Mouse (Mus musculus): ENCODE data around the gene Phf12. TPM values are rescaled to one million over a fixed set of nuclear protein-coding genes. Genes with fewer than 3 reads are reported as not detected.
"Not testable (repeated sequence)": the region's sequence is repeated elsewhere in the genome, so short reads cannot be mapped to it uniquely, and the experiment has no call there.

The Phf12 gene
- total RNA-seq, 2 experiments from 2014 or later, result 27.2 to 45.7 TPM

DNA sequence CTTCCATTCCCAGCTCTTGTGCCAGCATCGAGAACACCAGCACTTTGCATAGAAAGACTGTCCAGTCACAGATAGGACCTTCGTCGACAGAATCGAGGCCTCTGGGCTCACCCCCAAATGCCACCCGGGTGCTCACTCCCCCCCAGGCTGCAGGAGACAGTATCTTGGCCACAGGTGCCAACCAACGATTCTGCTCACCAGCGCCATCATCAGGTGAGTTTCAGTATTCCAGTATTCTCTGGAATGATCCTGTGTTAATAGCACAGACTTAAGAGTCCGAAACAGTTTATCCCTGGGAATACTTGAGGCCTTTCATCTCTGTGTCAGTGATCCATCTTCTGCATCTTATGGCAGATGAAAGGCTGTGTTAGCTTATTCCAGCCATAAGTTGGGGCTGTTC lies 41.1 kb downstream of the Phf12 start:
- peak; percentile 56; the same call in 1 of the 2 replicates for ATAC-seq (replicated peaks; ENCODE audit: low FRiP score, poor library complexity, severe bottlenecking)

DNA sequence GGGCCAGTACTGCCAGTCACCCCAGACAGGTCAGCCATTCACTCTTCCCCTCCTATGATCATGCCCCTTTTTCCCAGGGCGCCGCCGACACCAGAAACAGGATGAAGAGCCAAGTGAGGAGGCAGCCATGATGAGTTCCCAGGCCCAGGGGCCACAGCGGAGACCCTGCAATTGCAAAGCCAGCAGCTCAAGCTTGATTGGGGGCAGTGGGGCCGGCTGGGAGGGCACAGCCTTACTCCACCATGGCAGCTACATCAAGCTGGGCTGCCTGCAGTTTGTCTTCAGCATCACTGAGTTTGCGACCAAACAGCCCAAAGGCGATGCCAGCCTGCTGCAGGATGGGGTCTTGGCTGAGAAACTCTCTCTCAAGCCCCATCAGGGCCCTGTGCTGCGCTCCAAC lies 46.7 kb downstream of the Phf12 start:
- no peak for ATAC-seq (replicated peaks; ENCODE audit: low FRiP score, poor library complexity, severe bottlenecking)

DNA sequence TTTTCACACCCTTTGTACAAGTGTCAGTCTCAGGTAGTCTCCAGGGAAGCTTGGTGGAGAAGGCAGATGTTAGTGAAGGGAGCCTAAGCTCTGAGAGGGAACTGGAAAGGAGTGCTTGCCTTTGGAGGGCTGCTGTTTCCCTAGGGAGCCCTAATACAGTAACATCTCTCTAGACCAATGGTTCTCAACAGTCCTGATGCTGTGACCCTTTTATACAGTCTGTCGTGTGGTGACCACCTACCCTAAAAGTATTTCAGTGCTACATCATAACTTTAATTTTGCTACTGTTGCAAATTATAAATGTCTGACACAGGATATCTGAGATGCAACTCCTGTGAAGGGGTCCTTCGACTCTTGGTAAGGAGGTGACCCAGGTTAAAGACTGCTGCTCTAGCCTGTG lies 48.0 kb downstream of the Phf12 start:
- no peak for ATAC-seq (replicated peaks; ENCODE audit: low FRiP score, poor library complexity, severe bottlenecking)

DNA sequence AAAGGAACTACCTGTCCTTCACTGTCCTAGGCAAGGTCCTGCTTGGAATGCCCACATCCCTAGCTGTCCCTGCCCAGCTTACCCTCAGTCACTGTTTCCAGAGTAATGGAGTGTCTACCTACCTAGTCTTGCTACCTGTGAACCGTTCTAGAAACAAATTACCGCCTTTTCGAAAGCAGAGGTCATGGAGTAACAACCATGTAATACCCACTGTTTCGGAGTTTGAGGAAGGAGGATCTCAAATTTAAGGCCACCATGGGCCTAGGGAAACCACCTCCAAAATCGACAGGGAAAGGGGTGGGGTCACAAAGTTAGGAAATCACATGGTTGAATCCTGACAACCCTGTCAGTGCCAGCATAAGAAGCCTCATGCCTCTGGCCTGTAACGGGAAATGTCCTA lies 48.8 kb downstream of the Phf12 start:
- ATAC-seq (replicated peaks; ENCODE audit: low FRiP score, poor library complexity, severe bottlenecking), result peak; percentile 5; the same call in 1 of the 2 replicates

DNA sequence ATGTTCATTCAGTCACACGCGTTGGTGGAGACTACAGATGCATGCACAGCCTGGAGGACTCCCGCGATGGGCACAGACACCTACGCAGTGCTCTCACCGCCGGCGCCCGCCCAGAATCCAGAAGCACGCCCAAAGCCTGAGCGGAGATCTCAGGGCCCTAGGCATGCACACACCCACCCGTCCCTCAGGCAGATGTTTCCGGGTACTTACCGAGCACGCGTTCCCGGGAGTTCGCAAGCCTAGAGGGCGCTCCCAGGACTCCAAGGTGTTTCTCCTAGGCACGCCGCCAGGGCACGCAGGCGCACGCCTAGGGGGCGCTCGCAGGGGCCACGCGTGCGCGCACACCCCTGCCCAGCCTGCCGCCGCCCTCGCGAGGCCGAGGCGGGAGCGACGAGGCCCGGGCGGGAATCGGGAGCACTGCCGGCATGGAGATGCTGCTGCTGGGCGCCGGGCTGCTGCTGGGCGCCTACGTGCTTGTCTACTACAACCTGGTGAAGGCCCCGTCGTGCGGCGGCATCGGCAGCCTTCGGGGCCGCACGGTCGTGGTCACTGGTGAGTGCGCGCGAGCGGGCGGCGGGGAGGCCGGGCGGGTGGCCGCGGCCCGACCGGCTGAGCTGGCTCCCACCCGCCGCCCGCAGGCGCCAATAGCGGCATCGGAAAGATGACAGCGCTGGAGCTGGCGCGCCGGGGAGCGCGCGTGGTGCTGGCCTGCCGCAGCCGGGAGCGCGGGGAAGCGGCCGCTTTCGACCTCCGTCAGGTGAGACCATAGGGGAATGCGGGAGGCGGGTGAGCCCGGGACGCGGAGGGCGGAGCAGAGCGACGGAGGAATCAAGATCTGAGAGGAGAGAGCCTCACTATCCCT lies 49.6 kb downstream of the Phf12 start, which contains the start of gene Dhrs13:
Dhrs13 (plus strand) TSS at position 334 of the 862 bp plus-strand sequence.
- peak; percentile 95 for ATAC-seq (replicated peaks; ENCODE audit: low FRiP score, poor library complexity, severe bottlenecking)

DNA sequence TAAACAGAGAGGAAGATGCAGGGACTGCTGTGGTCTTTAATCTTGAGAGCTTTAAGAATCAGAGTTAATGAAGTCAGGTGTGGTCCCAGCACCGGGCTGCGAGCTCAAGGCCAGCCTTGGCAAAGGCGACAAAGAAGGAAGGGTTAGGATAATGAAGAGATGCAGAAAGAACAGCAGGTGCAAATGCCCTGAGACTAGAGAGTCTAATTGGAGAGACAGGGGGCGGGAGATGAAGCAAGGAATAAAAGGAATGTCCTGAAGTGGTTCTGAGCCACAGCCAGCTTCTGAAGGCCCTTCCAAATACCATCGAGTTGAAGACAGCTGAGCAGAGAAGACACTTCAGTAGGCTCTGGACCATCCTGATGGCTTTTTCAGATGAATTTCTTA lies 50.2 kb downstream of the Phf12 start:
- no peak for ATAC-seq (replicated peaks; ENCODE audit: low FRiP score, poor library complexity, severe bottlenecking)

DNA sequence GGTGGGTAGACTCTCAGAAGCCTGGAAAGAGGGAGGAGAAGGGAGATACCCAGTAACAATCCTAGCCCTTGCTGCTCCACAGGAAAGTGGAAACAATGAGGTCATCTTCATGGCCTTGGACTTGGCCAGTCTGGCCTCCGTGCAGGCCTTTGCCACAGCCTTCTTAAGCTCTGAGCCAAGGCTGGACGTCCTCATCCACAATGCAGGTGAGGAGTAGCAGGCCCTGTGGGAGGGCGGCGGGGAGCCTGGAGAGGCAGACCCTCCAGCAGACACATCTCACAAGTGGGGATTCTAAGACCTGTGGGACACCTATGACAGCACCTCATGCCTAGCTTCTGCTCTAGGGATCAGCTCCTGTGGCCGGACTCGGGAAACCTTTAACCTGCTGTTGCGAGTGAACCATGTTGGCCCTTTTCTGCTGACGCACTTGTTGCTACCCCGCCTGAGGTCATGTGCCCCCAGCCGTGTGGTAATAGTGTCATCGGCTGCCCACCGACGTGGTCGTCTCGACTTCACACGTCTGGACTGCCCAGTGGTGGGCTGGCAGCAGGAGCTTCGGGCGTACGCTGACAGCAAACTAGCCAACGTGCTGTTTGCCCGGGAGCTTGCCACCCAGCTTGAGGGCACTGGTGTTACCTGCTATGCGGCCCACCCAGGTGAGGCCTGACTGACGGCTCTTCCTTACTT lies 51.5 kb downstream of the Phf12 start:
- no peak for ATAC-seq (replicated peaks; ENCODE audit: low FRiP score, poor library complexity, severe bottlenecking)

DNA sequence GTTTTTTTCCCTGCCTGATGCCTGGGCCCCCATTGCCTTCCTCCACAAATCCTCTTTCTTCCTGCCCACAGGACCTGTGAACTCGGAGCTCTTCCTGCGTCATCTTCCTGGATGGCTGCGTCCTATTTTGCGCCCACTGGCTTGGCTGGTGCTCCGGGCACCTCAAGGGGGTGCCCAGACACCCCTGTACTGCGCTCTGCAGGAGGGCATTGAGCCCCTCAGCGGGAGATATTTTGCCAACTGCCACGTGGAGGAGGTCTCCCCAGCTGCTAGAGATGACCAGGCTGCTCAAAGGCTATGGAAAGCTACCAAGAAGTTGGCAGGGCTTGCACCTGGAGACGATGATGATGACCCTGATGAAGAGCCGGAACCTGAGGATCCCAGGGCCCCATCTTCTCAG lies 54.2 kb downstream of the Phf12 start:
- ATAC-seq (replicated peaks; ENCODE audit: low FRiP score, poor library complexity, severe bottlenecking), result no peak

DNA sequence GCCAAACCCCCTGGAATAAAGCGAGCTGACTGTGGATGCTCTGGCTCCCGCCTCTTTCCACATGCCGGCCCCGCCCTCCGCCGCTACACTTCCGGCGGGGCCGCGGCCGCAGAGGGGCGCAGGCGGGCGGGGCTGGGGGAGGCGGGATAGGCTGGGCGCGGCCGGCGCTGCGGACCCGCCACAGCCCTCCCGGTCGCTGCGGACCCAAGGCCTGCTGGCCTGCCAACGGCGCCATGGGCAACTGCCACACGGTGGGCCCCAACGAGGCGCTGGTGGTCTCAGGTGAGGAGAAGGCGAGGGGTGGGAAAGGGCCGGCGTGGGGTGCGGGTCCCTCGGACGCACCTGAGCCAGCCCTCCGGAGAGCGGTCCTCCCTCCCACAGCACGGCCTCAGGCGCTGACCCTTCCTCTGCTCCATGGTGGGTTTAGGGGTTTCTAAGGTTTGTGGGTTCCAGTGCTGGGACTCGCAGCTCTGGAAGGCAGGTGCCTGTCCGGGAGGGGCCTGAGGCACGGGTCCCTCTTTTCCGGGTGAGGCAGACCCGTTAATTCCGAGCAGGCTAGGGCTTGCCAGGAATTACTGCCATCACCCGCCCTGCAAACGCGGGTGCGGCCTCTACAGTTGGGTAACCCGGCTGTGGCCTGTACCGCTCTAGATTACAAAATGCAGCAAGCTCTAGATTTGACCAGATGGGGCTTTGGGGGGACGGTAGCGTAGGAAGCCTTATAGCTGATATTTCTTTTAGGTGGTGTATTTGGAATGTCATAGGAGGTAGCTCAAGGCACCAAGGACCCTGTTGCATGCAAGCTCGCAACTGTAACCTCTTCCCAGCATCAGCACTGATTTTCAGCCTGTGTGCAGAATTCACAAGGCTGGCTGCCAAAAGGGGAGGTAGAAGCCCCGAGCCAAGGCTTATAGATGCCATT lies 55.5 kb downstream of the Phf12 start, which contains the start of gene Flot2:
Flot2 (plus strand) TSS at position 101 of the 922 bp plus-strand sequence.
- peak; percentile 83 for ATAC-seq (replicated peaks; ENCODE audit: low FRiP score, poor library complexity, severe bottlenecking)

DNA sequence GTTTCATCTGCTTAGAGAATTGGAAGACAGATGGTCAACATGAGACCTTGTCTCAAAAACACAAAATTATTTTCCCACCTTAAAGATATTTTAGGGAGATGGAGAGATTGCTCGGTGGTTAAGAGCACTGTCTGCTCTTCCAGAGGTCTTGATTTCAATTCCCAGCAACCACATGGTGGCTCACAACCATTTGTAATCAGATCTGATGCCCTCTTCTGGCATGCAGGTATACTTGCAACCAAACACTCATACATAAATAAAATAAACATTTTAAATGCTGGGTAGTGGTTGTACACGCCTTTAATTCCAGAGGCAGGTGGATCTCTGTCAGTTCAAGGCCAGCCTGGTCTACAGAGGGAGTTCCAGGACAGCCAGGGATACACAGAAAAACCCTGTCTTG lies 58.3 kb downstream of the Phf12 start:
- ATAC-seq (replicated peaks; ENCODE audit: low FRiP score, poor library complexity, severe bottlenecking), result no peak

DNA sequence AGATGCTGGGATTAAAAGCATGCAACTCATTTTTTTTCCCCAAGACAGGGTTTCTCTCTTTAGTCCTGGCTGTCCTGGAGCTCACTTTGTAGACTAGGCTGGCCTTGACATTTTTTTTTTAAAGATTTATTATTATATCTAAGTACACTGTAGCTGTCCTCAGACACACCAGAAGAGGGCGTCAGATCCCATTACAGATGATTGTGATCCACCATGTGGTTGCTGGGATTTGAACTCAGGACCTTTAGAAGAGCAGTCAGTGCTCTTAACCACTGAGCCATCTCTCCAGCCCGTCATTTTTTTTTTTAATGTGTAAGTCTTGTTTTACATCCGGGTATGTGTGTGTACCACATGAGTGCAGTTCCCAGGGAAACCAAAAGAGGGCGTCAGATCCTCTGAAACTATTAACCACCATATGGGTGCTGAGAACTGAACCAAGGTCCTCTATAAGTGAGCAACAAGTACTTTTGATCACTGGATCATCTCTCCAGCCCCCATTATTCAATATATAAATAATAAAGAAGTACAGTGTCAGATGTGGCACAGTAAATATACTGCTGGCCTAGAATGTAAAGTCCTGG lies 59.8 kb downstream of the Phf12 start:
- ATAC-seq (replicated peaks; ENCODE audit: low FRiP score, poor library complexity, severe bottlenecking), result not testable (repeated sequence)

DNA sequence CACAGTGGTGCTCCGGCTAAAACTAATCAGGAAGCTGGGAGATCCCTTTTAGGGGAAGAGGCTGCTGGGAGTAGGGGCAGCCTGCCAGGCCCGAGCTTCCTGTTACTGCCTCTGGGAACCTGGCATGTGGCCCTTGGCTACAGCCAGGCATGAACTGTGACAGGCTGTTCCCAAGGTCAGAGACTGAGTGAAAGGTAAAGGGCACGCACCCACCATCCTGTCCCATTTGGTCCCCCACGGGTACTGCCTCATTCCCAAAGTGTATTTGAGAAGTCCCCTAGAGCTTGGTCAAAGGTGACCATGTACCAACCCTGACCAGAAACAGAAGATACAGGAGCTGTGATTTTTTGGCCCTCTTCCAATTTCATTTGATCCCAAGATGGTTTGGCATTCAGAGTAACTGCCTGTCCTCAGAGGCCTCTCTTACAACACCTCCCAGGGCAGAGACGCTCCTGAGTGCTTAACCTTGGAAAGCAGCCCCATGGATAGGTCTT lies 62.3 kb downstream of the Phf12 start:
- no peak for ATAC-seq (replicated peaks; ENCODE audit: low FRiP score, poor library complexity, severe bottlenecking)

DNA sequence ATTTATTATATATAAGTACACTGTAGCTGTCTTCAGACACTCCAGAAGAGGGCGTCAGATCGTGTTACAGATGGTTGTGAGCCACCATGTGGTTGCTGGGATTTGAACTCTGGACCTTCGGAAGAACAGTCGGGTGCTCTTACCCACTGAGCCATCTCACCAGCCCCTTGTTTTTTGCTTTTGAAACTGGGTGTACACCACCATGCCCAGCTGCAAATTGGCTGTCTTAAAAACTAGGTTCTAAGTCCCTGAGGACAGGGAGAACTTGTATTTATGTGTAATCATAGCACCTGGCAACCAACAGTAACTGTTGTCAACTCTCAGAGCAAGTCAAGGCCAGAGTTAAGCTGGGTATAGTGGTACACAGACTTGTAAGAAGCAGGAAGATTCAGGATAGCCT lies 66.1 kb downstream of the Phf12 start:
- not testable (repeated sequence) for ATAC-seq (replicated peaks; ENCODE audit: low FRiP score, poor library complexity, severe bottlenecking)

DNA sequence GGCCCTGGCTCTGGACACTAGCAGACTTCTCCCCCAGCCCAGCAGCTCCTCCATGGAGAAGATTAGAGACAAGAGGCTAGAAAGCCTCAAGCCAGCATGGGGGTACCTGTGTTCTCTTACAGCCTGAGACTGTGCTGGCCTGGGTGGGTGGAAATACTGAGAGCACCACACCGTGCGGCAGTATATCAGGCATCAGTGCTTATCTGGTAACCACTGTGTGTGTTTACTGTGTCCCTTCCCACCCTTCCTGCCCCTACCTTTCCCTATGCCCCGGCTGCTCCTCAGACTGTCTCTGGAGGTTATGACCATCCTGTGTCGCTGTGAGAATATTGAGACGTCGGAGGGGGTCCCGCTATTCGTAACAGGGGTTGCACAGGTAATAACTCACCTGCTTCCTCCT lies 70.5 kb downstream of the Phf12 start:
- no peak for ATAC-seq (replicated peaks; ENCODE audit: low FRiP score, poor library complexity, severe bottlenecking)

DNA sequence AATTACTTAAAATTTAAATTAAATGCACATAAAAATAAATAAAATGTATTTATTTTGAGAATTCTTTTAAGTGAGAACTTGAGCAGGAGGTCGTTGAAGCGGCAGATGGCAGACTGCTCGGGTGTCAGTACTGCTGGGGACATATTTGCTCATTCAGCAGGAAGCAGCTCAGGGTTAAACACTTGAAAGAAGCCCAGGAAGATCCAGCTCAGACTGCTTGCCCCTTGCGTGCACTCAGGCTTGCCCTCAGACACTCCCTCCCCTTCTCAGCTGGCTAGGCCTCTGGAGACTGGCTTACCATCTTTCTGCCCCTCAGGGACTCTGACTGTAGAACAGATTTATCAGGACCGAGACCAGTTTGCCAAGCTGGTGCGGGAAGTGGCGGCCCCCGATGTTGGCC lies 74.4 kb downstream of the Phf12 start:
- no peak for ATAC-seq (replicated peaks; ENCODE audit: low FRiP score, poor library complexity, severe bottlenecking)

DNA sequence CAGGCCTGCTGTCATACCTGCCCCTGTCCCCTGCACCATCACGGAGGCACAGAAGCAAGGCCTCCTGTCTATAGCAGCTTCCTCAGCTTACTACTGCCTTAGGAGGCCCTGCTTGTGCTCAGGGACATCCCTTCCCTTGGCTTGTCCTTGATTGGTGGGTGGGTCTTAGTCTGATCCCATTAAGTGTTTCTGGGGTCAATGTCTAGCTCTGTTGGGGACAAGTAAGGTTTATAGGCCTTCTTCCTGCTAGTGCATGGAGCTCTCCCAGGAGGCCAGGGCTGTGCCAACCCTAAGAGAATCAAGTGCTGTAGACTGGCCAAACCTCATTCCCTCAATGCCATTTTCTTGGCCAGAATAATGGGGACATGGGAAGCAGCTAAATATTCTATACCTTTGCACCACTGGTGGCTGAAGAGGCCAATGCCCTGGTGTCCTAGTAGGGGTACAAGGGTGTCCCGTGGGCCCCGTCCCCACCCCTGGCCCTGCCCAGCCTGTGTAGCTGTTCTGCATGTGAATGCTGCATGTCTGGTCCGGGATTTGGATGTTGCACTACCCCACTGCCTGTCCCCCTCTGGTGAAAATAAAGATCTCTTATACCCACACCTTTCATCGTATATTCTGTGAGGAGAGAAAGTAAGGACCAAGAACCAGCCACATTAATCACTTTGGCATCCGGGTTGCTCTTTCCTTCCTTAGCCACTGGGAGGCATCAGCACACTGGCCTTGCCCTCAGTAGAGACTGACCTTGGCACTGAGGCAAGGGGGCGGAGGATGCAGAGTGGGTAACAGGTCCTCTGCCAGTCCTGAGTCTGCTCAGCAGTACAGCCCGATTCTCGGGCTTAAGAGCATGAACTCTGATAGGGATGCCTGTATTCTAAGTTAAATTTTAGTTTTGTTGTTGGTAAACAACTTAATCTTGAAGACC lies 77.5 kb downstream of the Phf12 start:
- ATAC-seq (replicated peaks; ENCODE audit: low FRiP score, poor library complexity, severe bottlenecking), result peak; percentile 94

DNA sequence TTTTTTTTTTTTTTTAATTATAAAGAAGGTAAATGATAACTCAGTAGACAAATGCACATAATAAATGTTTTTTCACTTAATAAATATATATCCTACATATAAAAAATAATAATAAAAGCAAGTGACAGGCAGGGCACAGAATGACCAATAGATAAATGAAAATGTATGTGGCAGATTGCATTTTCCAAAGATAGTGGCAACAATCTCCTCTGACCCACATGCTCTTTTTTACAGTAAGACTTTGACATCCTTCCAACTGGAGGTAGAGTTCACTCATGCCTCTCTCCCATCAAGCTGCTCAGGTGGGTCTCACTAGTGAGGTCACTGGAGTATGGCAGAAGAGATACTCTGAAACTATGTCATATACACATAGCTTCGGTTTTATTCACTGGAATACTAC lies 80.0 kb downstream of the Phf12 start:
- ATAC-seq (replicated peaks; ENCODE audit: low FRiP score, poor library complexity, severe bottlenecking), result no peak

DNA sequence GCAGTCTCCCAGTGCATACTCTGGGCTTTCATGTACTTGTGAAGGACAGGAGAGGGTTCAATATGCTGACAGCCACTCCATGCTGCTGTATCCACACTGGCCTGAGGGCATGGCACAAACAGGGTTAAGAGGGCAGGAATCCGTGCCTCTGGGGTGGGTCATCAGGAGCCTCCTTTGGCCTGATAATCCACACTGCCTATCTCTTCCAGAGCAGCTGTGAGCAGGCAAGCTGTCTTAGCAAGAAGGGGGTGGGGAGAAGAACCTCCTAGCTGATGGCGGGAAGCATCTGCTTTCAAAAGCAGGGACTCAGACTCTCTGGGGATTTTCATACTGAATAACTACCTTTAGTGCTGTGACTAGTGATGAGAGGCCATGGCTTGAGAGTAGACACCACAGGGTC lies 83.4 kb downstream of the Phf12 start:
- ATAC-seq (replicated peaks; ENCODE audit: low FRiP score, poor library complexity, severe bottlenecking), result peak; percentile 74
